Mouse (Mus musculus) urinary bladder, postnatal 14 days (tissue): ENCODE measurements at regions not wholly inside any gene's neighbourhood (a gene's known extent, or its start where the extent isn't known, plus 50 kb on each side); places are given as distances from the start of the nearest gene placed in this dataset.

Source experiments
- DNase-seq: peaks from one replicate; pipeline ENCODE4 v3.0.0; 2021; ENCODE audit warnings: low spot score

DNA sequence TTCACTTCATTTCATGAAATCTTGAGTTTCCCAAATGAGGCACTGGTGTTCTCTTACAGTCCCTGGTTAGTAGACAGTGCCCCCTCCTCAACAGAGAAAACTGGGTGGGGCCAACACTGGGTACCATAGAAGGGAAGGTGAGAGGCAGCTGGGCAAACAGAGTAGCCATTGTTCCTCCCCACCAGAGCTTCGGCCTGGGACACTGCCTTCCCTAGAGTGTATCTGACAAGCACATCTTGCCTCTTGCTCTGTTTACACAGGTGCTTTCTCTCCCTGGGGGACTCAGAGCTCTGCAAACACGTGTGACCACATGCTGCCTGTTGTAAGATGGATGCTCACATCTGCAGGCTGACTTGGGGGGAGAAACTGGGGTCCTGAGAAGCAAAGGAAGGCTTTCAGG, 100.8 kb upstream of the Tnp1 start:
- DNase-seq = no peak

DNA sequence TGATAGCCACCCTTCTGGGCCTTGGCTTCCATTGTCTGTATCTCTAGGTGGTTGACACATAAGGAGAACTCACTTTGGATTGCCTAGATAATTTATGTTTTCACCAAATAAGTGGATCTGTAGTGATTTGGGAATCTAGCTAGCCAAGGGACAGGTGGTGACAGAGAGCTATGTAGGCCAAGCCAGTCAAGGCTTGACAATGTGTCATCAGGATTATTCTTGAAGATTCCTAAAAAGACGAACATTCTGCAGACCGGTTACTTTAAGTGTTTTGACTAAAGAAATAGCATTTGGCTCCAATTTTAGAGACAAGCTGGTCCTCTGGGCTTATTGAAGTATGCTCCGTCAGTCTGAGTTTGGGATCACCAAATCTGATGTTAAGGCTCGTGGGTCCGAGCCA, 100.1 kb upstream of the Tnp1 start:
- DNase-seq = no peak

DNA sequence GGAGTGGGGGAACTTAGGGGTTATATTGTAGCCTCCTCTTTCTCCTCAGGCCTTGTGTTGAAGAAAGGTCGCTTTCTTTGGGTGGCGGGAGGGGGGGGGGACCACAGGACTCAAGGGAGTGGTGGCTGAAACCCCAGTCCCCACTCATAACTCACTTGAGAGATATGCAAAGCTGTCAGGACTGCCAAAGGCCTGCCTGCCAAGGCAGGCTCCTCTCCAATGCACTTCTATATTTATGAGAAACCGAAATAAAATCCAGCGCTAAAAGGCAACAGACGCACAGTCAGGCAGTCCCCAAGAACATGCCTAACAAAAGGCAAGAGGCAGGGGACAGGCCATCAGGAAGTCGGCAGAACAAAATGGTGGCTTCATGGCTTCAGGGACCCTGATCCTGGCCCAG, 97.4 kb upstream of the Tnp1 start:
- DNase-seq = peak; percentile 37

DNA sequence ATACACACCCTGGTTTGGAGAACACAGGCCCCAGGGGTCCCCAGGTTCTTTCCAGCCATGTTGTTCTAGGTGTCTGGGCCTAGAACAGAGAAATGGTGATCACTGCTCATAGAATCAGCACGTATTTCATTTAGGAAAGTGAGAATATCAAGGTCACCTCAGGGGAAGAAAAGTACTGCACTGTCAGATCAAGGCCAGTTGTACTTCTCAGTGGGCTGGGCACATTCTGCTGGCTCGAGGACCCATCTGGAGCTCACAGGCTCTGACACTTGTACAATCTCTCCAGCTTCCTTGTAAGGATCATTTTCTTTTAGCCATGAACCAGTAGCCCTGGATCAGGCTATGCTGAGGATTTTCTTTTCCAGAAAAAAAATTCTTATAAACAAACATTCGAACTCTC, 97.0 kb upstream of the Tnp1 start:
- DNase-seq = no peak

DNA sequence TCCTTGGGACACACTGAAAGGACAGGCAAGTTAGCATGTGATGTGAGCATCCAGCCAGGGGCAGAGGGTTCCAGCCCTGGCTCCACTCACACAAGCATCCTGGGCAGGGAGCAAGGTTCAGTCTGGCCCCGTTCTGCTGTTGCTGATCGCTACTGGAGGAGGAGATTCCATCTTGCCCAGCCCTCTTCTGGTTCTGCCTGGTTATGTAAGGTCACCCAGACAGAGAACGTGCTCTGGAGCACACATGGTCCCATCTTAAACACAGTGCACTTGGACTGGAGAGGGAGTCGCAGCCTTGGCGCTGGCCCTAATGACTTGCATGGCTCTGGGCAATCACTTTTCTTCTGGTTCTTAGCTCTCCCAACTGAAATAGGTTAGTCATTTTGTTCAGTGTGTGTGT, 96.2 kb upstream of the Tnp1 start:
- DNase-seq = no peak

DNA sequence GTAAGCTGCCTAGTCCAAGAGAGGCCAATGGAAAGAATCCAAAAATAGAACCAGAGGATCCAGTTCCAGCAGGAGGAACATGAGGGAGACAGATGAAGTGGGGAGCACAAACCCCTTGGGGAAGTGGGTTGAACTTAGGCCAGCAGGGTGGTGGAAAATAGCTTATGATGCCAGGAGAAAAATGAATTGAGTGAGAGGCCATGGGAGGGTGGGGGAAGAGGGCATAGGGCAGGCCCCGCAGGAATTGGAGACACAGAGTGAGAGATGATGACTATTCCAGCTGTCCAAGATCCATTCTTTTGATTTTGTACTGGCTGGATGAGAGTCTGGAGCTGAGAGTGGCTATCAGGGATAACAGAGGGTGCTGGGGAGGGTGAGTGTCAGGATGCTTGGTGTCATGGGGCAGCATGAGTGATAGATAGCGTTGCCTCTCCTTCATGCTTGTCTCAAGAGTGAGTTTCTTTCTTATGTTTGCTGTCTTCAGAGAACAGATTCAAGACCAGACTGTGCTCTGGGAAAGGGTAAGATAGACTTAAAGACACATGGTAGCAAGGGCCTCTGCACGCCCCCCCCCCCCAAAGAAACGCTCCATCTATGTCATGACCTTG, 90.3 kb upstream of the Tnp1 start:
- no peak for DNase-seq

DNA sequence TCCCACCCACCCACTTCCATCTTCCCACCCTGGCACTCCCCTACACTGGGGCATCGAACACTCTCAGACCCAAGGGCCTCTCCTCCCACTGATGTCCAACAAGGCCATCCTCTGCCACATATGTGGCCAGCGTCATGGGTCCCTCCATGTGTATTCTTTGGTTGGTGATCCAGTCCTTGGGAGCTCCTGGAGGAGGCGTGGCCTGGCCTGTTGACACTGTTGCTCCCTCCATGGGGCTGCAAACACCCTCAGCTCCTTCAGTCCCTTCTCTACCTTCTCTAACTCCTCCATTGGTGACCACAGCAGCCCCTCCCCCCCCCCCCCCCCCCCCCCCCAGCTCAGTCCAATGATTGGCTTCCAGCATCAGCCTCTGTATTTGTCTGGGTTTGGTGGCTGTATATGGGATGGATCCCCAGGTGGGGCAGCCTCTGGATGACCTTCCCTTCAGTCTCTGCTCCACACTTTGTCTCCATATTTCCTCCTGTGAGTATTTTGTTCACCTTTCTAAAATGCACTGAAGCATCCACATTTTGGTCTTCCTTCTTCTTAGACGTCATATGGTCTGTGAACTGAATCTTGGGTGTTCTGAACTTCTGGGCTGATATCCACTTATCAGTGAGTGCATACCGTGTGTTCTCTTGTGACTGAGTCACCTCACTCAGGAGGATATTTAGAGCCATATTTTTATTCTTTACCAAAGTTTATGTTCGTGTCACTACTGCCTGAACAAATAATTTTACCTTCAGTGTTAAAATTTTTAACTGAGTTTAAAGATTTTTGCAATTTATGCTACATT, 82.1 kb upstream of the Tnp1 start:
- DNase-seq = no peak

DNA sequence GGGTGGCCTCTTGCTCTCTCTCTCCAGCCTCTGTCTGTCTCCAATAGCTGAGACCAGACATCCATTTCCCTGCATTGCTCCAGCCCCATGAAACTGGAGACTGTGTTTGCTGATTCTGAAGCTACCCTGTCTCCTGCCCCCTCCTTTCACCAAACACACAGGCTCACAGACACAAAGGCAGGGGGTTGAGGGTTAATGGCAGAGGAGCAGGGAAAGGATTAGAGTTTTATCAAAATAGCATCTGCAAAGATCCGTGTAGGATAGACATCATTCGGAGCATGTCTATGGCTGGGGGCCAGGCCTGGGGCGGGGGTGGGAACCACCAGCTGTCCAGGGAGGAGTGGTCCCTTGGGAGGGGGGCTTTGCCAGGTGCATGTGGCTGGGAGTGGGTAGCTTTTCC, 73.9 kb upstream of the Tnp1 start:
- no peak for DNase-seq

DNA sequence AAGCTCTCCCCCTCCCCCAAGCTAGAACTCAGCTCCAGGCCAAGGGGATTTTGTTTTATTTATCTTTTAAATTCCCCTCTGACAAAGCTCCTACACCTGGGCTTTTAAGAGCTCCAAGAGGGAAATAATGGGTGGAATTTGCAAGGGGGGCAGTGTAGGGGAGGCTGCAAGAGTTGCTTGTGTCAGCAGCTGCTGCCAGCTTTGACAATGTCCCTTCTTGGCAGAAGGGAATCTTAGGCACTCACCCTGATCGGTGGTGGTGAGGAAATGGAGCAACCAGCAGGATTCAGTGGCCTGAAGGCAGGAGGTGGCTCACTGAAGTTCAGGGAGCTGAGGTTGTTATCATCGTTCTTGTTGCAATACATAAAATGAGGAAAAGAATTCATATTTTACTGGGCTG, 72.8 kb upstream of the Tnp1 start:
- no peak for DNase-seq

DNA sequence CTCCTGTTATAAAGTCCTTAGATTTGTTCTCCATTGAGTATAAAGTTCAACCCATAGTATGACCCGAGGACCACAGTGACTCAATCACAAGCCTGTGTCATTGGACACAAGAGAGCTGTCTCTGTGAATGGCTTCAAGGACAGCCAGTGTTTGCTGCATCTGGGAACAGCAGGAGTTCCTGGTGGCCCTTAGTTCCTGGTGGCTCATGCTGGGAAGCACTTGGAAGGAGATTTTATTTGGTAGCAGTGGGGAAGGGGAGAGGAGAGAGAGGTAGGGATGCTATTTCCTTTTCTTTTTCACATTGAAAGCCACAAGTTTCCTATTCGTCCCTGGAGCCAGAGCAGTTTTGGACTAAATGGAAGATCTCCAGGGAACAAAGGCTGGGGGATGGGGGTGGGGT, 69.2 kb upstream of the Tnp1 start:
- DNase-seq = no peak

DNA sequence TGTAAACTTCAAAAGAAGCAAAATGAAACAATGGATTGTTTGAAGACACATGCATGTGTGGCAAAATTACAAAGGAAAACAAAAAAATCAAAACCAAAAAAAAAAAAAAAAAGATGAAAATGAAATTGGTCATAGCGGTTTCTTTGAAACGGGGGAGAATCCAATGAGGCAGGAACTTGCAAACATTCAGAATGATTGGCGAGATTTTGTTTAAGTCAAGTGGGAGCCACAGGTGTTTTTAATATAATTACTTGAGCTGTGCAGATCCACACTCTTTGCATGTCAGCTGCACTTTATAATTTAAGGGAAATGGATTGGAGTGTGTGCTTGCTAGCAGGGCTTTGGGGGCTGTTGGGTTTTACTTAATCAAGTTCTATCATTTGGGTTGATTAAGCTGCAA, 67.7 kb upstream of the Tnp1 start:
- DNase-seq = no peak

DNA sequence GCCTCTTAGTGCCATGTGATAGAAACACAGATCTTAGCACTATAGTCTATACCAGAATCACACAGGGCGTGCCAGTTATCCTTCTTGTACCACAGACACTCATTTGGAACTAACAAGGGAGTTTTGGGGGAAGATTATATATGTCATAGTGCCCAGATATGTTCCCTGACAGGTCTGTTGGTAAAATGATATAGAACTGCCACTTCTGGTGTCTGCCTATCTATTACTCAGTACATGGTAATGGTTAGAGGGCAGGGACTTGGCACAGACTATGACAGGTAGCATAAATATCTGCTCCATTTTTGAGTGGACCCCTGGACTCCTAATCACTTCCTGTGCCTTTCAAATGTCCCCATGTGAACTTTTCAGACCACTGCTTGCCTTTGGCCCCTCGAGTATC, 63.8 kb upstream of the Tnp1 start:
- no peak for DNase-seq

DNA sequence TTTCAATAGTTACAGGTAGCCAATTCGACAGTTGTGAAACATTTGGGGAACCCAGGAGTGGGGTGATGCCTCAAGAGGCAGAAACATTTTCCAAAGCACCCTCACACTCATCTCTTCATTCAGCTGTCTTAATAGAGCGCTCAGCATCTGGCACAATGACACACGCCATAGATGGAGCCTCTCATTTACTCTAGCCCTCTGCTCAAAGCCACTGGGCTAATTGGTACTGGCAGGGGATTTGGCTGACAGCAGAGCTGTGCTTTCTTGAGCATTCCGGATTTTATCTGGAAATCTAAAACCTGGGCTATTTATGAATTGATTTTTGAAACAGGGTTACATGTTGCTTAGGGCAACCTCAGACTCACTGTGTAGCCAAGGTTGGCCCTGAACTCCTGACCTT, 61.4 kb upstream of the Tnp1 start:
- DNase-seq = no peak

DNA sequence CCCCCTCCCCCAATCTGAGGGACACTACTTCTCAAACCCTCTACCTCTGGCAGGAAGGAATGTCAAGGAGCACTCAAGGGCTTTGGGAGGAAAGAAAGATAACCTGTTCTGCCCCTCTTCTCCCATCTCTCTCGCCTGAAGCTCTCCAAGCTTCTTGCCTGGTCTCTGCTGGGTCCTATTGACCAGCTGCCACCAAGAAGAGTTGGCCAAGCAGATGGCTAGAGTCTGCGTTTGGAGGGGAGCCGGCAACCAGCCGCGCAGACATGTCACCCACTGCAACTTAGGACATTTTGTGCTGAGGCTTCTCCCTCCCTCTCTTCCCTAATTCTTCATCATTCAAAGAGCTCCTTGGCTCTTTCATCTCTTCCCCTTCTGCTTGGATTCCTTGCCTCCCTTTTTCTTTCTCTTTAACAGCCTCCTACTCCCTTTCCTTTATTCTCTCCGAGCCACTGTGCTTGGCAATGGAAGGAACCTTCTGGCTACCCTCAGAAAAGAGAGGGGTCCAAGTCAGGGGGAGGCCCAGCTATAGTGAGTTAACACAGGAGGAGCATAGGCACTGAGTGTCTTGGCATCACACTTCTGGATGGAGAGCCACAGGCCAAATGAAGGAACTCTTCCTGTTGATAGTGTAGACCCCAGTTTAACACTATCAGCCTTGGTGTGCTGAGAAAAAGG, 60.1 kb upstream of the Tnp1 start:
- DNase-seq = no peak

DNA sequence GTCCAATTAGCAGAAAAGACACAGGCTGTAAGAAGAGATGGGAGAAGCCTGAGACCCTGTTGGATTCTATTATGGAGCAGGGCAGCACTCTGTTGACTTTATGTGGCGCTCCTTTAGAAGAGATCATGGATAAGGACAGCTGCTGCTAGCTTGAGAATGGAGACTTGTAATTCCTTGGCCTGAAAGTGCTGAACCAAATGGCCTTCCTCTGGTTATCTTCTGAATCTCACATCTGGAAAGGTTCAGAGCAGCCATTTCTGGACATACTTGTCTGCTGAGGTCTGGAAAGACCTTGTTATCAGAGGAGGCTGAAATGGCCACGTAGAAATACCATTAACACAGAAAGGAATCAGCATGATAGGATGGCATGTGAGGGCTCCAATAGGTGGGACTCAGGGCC, 59.5 kb upstream of the Tnp1 start:
- no peak for DNase-seq

DNA sequence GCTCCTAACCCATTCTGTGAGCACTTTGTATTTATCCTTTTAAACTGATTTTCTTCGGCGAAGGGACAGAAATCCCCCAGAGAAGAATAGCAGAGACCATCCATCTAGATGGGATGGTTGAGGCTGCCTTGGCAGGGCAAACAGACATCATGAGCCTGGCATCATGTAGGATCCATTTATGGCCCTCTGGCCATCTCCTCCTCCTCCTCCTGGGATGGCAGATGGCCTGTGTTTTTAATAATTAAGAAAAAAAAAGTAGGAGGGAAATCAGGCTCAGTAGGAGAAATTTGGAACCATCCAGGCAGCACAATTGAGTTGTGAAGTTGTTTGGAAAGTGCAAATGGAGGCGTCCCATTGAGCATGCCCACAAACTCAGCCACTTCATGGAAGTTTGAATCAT, 58.8 kb upstream of the Tnp1 start:
- no peak for DNase-seq

DNA sequence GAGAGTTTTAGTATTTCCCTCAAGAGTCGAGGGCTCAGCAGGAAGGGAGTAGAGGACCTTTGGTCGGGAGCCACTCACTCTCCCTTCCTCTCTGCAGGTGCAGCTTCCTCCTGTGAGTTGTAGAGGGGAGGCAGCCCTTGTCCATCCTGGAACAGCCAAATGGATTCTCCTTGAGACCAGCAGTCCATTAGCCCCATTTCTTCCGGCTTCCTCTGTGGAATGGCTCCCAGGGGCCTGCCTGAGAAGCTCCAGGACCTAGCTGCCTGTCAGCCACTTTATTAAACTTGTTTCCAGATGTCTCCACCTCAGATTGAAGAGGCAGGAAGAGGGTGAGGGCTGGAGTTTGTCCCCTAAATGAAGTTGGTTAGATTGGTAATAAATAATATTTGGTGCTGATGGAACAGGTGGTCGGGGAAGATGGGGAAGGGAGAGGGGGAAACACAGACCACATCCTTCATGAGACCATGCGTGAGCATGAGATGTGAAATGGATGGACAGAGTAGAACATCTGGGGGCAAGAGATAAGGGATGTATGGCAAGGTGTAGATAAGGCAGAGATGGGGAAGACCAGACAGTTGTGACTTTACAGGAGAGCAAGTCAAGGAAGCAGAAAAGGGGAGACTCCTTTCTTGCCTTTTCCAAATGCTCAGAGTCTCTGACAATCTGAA, 56.7 kb upstream of the Tnp1 start:
- no peak for DNase-seq

DNA sequence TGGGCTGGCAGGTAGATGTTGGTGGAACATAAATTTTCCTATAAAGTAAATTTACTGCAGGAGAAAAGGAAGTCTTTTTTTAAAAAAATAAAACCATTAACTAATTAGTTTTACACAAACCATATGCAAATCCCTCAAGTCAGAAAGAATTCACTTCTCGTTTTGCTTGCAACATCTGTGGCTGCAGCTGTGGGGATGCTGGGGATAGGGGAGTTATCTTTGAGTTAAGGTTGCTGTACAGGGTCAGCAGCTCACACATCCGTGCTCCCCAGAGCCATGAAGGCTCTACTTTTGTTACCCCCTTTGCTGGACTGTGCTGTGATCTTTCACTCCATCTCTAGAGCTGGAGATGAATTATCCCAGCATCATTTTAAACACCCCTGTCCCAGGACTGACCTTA, 54.4 kb upstream of the Tnp1 start:
- no peak for DNase-seq
